Mouse (Mus musculus) stomach, embryonic 14.5 days (tissue): Measurements from ENCODE around the gene Alg2. TPM values are rescaled to one million over a fixed set of nuclear protein-coding genes. Genes with fewer than 3 reads are reported as not detected.

Experiments
- ATAC-seq: fragments of 200-750 bp; cut with Nextera tagmentation; 2 replicates; pipeline ENCODE4 v1.8.0; 2017; ENCODE audit warnings: low read depth, moderate TSS enrichment; ENCODE audit not compliant: insufficient number of reproducible peaks, insufficient read depth, low FRiP score
- H3K27ac ChIP-seq: fragments of 300-500 bp; sonication (generic); 2 replicates; pipeline ENCODE4 v1.5.1; 2014; ENCODE audit warnings: mild to moderate bottlenecking, low read length, moderate library complexity, mixed read lengths
- H3K27me3 ChIP-seq: fragments of 300-500 bp; sonication (generic); 2 replicates; pipeline ENCODE4 v1.6.1; 2014; ENCODE audit warnings: low read length, control low read depth, mixed read lengths; ENCODE audit not compliant: control insufficient read depth, insufficient read depth
- H3K36me3 ChIP-seq: fragments of 300-500 bp; sonication (generic); 2 replicates; pipeline ENCODE4 v1.6.1; 2014; ENCODE audit warnings: mild to moderate bottlenecking, control low read depth, low read length, moderate library complexity, mixed read lengths; ENCODE audit not compliant: control insufficient read depth, insufficient read depth
- H3K4me1 ChIP-seq: fragments of 300-500 bp; sonication (generic); 2 replicates; pipeline ENCODE4 v1.6.1; 2014; ENCODE audit warnings: low read length, control low read depth, mixed read lengths; ENCODE audit not compliant: control insufficient read depth, insufficient read depth
- H3K4me2 ChIP-seq: fragments of 300-500 bp; sonication (generic); replicated peaks from 2 replicates; pipeline ENCODE4 v1.6.1; 2014; ENCODE audit warnings: low read depth, low read length, control low read depth
- H3K4me3 ChIP-seq: fragments of 300-500 bp; sonication (generic); 2 replicates; pipeline ENCODE4 v1.5.1; 2014; ENCODE audit warnings: low read depth, low read length, control low read depth
- H3K9ac ChIP-seq: fragments of 300-500 bp; sonication (generic); replicated peaks from 2 replicates; pipeline ENCODE4 v1.6.1; 2014; ENCODE audit warnings: low read depth, mild to moderate bottlenecking, control low read depth, low read length, moderate library complexity, mixed read lengths
- H3K9me3 ChIP-seq: fragments of 300-500 bp; sonication (generic); 2 replicates; pipeline ENCODE4 v1.6.1; 2016; ENCODE audit warnings: low read depth, low read length, control low read depth; ENCODE audit not compliant: control insufficient read depth
- WGBS: fragments of 180-500 bp; shearing (Covaris S2); extraction: QIAGEN DNeasy Blood & Tissue Kit; methylation state at CpG from one replicate; pipeline ENCODE4 v1.1.7; 2014; 5-methylcytosine and 5-hydroxymethylcytosine counted together
- polyA plus RNA-seq: library from polyadenylated mRNA; unstranded; fragments of >200 nt; fragmentation: Nextera tagmentation; extraction: Ambion mirVana; gene quantifications from 2 replicates; pipeline ENCODE4 v1.2.1, GENCODE M21; 2014

The Alg2 gene
- polyA plus RNA-seq, 1 experiment from 2014 or later = 77.9 TPM

DNA sequence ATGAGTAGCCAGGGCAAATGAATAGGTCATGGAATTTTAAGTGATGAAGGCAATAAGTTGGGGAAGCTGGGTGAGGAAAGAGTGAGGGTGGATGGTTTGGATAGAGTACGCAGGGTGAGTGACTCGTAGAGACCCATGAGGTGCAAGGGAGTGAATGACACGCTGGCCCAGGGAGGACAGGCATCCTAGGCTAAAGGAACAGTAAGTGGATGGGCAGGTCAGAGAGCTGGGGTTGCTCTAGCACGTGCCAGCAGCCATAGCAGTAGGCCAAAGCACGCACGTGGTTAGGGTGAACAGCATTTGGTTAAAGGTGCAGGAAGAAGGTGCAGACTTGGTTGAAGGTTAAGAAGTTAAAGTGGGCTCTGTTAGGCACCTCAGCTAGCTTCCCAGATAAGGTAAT, 3.4 kb upstream of the Alg2 start:
- no peak overlapping the region for H3K4me3 ChIP-seq
- no peak overlapping the region for H3K27ac ChIP-seq
- no peak overlapping the region for H3K4me2 ChIP-seq
- peaks cover 37% of the 10 kb centered on the region for H3K36me3 ChIP-seq
- 93% methylated on average over 6 of the region's 6 CpGs for WGBS
- no peaks in the 10 kb centered on the region for H3K9me3 ChIP-seq
- no peak overlapping the region for H3K9ac ChIP-seq
- H3K27me3 ChIP-seq = no peaks in the 10 kb centered on the region
- ATAC-seq = no peak
- H3K4me1 ChIP-seq = peaks cover 17% of the 10 kb centered on the region; the same call in 1 of the 2 replicates

DNA sequence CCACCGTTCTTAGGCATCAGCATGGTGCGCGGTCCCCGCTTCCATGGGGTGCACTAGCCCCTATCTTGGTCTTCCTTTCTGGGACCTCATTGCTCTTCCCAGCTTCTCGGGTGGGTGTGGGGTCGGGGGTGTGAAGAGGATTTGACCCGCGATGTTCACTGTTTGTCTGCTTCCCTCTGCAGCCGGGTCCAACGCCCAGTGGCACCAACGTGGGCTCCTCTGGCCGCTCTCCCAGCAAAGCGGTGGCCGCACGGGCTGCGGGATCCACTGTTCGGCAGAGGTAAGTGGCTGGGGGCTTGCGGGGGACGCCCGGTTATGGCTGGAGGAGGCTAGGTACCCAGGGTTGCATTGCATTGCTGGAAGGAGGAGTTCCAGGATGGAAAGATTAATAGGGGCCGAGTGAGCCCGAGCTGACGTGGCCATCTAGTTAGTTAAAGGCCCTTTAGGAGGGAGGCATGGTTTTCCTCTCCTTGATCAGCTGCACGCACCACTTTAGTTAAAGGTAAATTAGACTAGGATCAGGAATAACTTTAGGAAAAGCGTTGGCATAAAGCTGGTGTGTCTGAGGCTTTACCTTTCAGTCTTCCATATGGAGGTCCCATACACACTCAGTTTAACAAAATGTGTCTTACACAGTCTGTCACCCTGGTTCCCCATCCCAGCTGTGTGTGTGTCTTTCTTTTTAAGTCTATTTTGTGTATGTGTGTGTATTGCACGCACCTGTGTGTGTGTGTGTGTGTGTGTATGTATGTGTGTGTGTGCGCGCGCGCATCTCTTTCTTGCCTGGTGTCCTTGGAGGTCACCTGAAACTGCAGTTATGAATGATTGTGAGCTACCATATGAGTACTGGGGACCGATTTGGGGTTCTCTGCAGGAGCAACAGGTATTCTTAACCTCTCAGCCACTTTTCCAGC, 854 bp upstream of the Alg2 start:
- Histone ChIP-seq H3K4me1 (peaks cover 17% of the 10 kb centered on the region; the same call in 1 of the 2 replicates), H3K4me2 (peak overlapping the region; percentile 64), H3K9ac (peak overlapping the region; percentile 79), H3K36me3 (peaks cover 37% of the 10 kb centered on the region), H3K27ac (peak overlapping the region; percentile 95; the same call in 1 of the 2 replicates), H3K9me3 (no peaks in the 10 kb centered on the region), H3K27me3 (no peaks in the 10 kb centered on the region), H3K4me3 (peak overlapping the region; percentile 78)
- 0 out of 2 replicates have a peak, but pooled peaks have one; percentile 5 for ATAC-seq
- 12% methylated on average over 31 of the region's 31 CpGs for WGBS

DNA sequence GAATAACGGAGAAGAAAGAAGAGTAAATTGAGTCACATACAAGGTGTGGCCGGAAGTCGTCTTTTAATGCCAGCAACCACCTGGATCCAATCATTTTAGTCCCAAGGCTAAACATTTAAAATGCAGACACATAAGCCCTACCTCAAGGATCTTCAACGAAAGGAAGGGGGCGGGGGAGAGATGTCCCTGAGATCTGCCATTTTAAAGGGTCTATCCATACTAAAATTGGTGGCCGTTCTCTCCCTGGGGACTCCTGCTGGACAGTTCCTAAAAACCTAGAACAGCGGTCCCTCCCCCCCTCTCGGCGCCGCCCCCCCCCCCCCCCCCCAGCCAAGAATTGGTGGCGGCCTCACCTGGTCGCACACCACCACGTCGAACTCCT, 556 bp downstream of the Alg2 start:
- H3K9ac ChIP-seq = peak overlapping the region; percentile 79
- H3K36me3 ChIP-seq = peaks cover 50% of the 10 kb centered on the region
- peak overlapping the region; percentile 95 for H3K27ac ChIP-seq
- peak overlapping the region; percentile 81 for H3K4me2 ChIP-seq
- H3K4me1 ChIP-seq = peaks cover 17% of the 10 kb centered on the region; the same call in 1 of the 2 replicates
- WGBS = 2% methylated on average over 9 of the region's 14 CpGs
- peak overlapping the region; percentile 78 for H3K4me3 ChIP-seq
- no peak; the same call in 1 of the 2 replicates for ATAC-seq
- peaks cover 4% of the 10 kb centered on the region for H3K9me3 ChIP-seq
- H3K27me3 ChIP-seq = no peaks in the 10 kb centered on the region

DNA sequence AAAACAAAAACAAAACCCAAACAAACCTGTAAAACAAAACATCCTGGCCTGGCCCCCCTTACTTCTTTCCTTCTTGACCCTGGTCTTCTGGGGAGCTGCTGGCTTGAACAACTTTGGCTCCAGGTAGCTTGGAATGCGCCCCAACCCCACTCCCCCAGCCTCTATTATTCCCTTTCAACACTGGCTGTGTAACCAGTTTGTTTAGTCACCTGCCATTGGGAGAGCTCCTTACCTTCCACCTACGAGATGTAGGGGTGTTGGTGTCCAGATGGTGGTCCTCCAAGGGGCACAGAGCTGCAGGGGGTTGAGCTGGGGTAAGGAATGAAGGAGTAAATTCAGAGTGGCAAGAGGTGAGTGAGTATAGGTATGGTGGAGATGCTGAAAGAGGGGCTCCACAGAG, 6.9 kb downstream of the Alg2 start:
- Histone ChIP-seq H3K4me2 (no peak overlapping the region), H3K36me3 (peaks cover 43% of the 10 kb centered on the region), H3K9me3 (peaks cover 11% of the 10 kb centered on the region), H3K27ac (no peak overlapping the region), H3K4me1 (no peaks in the 10 kb centered on the region), H3K27me3 (no peaks in the 10 kb centered on the region), H3K9ac (no peak overlapping the region), H3K4me3 (no peak overlapping the region)
- WGBS = 70% methylated on average over 2 of the region's 2 CpGs
- ATAC-seq = no peak

DNA sequence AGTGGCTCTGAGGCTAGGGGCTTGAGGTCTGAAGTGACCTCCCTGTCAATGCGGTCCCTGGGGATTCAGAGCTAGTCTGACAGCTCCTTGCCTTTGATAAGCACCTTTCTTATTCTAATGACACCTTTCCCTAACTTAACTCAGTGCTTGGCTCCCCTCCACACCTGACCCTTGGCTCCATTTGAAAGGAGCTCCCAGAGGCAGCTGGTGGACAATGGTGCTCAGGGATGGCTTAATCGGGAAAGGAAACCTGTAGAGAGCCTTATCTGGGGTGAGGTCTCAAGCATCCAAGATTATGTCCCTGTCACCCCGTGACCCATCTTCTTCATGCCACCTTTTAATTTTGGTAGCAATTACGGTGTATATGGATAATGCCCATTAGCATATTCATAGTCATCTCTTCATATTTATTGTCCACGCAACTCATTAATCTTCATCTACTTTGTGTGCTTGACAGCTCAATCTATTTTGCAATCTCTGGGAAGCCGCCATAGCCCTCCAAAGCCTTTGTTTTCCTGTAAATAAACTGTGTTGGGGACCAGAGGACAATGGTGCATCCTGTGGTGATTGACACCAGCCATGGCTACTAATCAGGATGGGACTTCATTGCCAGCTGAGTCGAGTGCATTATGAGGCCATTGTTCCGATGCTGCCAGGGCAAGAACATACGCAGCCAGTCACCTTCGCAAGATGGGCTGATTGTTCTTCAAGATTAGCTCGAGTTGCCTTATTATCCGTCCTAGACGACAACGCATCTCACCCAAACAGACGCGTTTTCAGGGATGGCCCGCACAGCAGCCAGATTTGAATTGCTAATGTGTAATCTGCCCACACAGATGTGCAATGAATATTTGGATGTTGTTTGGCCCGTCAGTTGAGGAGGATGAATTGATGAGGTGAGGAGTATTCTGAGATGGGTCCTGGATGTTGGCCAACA, 24.3 kb downstream of the Alg2 start:
- Histone ChIP-seq H3K4me3 (no peak overlapping the region), H3K9ac (no peak overlapping the region), H3K4me2 (no peak overlapping the region), H3K27me3 (no peaks in the 10 kb centered on the region), H3K27ac (no peak overlapping the region), H3K36me3 (no peaks in the 10 kb centered on the region), H3K4me1 (no peaks in the 10 kb centered on the region), H3K9me3 (no peaks in the 10 kb centered on the region)
- 38% methylated on average over 18 of the region's 18 CpGs for whole genome bisulfite sequencing
- no peak for ATAC-seq

DNA sequence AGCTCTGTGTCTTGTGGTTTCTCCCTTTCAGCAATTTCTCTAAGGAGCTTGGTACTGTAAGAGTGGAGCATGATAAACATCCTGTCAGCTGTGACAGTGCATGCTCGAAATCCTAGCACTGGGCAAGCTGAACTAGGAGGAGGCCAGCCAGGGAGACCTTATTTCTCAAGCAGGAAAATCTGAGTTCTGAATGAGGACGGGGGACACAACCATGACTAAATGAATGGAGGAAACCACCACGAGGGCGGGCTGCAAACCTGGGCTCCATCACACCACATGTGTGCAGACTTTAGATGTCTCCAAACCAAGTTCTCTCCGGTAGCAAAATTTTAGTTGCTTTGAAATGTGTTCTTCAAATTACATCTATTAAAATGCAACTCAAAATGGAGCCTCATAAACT, 25.0 kb downstream of the Alg2 start:
- no peak for ATAC-seq
- no peak overlapping the region for H3K27ac ChIP-seq
- 38% methylated on average over 5 of the region's 5 CpGs for WGBS

DNA sequence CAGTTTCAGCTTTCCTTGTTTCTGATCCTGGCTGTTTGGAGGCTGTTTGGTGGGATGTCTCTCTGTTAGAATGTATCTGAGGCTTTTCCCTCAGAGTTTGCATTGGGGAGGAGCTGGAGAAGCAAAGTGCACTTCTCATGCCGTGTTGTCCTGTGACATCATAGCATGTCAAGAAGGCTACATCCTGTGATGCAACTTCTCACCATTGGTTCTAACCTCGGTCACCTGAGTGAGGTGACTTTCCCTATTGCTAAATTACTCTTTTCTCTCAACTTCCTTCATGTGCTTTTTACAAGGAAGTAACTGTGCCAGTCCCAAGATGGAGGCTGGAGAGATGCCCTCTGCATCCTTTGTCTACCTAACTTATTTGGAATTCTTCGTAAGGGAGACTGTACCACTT, 25.6 kb downstream of the Alg2 start:
- H3K9ac ChIP-seq = no peak overlapping the region
- H3K9me3 ChIP-seq = no peaks in the 10 kb centered on the region
- H3K36me3 ChIP-seq = no peaks in the 10 kb centered on the region
- no peaks in the 10 kb centered on the region for H3K4me1 ChIP-seq
- H3K4me2 ChIP-seq = no peak overlapping the region
- no peak for ATAC-seq
- H3K27me3 ChIP-seq = no peaks in the 10 kb centered on the region
- WGBS = 82% methylated on average over 3 of the region's 3 CpGs
- H3K4me3 ChIP-seq = no peak overlapping the region
- no peak overlapping the region for H3K27ac ChIP-seq

More for the DNA sequence above, 25.0 kb downstream of the Alg2 start:
- Histone ChIP-seq H3K4me1 (no peaks in the 10 kb centered on the region), H3K4me2 (no peak overlapping the region), H3K9me3 (no peaks in the 10 kb centered on the region), H3K9ac (no peak overlapping the region), H3K27me3 (no peaks in the 10 kb centered on the region), H3K4me3 (no peak overlapping the region), H3K36me3 (no peaks in the 10 kb centered on the region)

DNA sequence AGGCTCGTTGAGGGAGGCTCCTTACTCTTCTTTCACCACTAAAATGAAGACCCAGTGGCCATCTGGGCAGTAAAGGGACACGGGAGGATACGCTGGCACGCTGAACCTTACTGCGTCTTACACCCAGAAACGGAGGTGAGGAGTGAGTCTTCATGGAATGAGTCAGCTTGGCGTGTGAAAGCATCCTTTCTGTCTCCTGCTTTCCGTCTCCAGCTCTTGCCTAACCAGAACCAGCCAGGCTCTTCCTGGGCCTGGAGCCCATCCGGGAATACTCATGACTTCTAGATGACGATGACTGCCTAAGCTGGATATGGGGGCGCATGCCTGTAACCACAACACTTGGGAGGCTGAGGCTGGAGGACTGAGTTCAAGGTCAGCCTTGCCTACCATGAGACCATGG, 33.2 kb downstream of the Alg2 start:
- Histone ChIP-seq H3K9me3 (no peaks in the 10 kb centered on the region), H3K4me2 (no peak overlapping the region), H3K27me3 (no peaks in the 10 kb centered on the region), H3K4me1 (peaks cover 4% of the 10 kb centered on the region; the same call in 1 of the 2 replicates), H3K4me3 (no peak overlapping the region), H3K27ac (no peak overlapping the region), H3K9ac (no peak overlapping the region), H3K36me3 (no peaks in the 10 kb centered on the region)
- WGBS = 93% methylated on average over 11 of the region's 11 CpGs
- ATAC-seq = no peak
